Mouse (Mus musculus) myocyte (in vitro differentiated cells): Measurements from ENCODE around the gene Morn3. TPM values are rescaled to one million over a fixed set of nuclear protein-coding genes. Genes with fewer than 3 reads are reported as not detected.

Experiments used
- H3K27me3 ChIP-seq: one replicate; pipeline ENCODE4 v1.6.1; 2011; ENCODE audit not compliant: control insufficient read depth, insufficient read depth, insufficient read length
- H3K36me3 ChIP-seq: one replicate; pipeline ENCODE4 v1.6.1; 2011; ENCODE audit not compliant: control insufficient read depth, insufficient read depth
- H3K4me2 ChIP-seq: one replicate; pipeline ENCODE4 v1.6.1; 2011; ENCODE audit warnings: low read depth, control low read depth
- H3K4me3 ChIP-seq: one replicate; pipeline ENCODE4 v1.5.1; 2011; ENCODE audit warnings: mild to moderate bottlenecking, control low read depth, moderate library complexity
- H3K79me2 ChIP-seq: one replicate; pipeline ENCODE4 v1.6.1; 2011; ENCODE audit not compliant: control insufficient read depth, insufficient read depth
- H3ac ChIP-seq: one replicate; pipeline ENCODE4 v1.6.1; 2011; ENCODE audit not compliant: control insufficient read depth, insufficient read length
- CEBPB ChIP-seq: IDR thresholded peaks from 2 replicates; pipeline ENCODE4 v1.6.1; 2011; ENCODE audit warnings: mild to moderate bottlenecking, moderate library complexity; ENCODE audit not compliant: poor library complexity, insufficient read depth, severe bottlenecking
- E2F4 ChIP-seq: IDR thresholded peaks from one replicate; pipeline ENCODE4 v1.6.1; 2011; ENCODE audit warnings: mild to moderate bottlenecking, control low read depth, moderate library complexity; ENCODE audit not compliant: insufficient read depth
- MAX ChIP-seq: IDR thresholded peaks from one replicate; pipeline ENCODE4 v1.6.1; 2011; ENCODE audit warnings: low read depth, mild to moderate bottlenecking, control low read depth
- MYOD1 ChIP-seq, 3 experiments: IDR thresholded peaks; one replicate each; pipeline ENCODE4 v1.6.1; 2011; ENCODE audit warnings: control low read depth in 2 of 3, low read depth in 2 of 3, mild to moderate bottlenecking in 2 of 3, moderate library complexity in 1 of 3; ENCODE audit not compliant: insufficient read length in 2 of 3, control insufficient read depth in 1 of 3
- MYOG ChIP-seq, 3 experiments: IDR thresholded peaks; one replicate each; pipeline ENCODE4 v1.6.1; 2011; ENCODE audit warnings: control low read depth in 2 of 3, low read depth in 2 of 3, mild to moderate bottlenecking in 2 of 3; ENCODE audit not compliant: insufficient read length in 2 of 3, control insufficient read depth in 1 of 3, insufficient read depth in 1 of 3
- POLR2A ChIP-seq: IDR thresholded peaks from one replicate; pipeline ENCODE4 v1.6.1; 2011; ENCODE audit warnings: low read depth, mild to moderate bottlenecking, control low read depth, moderate library complexity; ENCODE audit not compliant: insufficient read length
- POLR2AphosphoS2 ChIP-seq: IDR thresholded peaks from one replicate; pipeline ENCODE4 v1.6.1; 2011; ENCODE audit warnings: low read depth, control low read depth; ENCODE audit not compliant: insufficient read length
- REST ChIP-seq: IDR thresholded peaks from one replicate; pipeline ENCODE4 v1.6.1; 2011; ENCODE audit warnings: mild to moderate bottlenecking, control low read depth, moderate library complexity; ENCODE audit not compliant: insufficient read depth, insufficient read length
- SRF ChIP-seq: IDR thresholded peaks from one replicate; pipeline ENCODE4 v1.6.1; 2011; ENCODE audit warnings: low read depth; ENCODE audit not compliant: control insufficient read depth, insufficient read length
- TCF12 ChIP-seq: IDR thresholded peaks from one replicate; pipeline ENCODE4 v1.6.1; 2011; ENCODE audit warnings: mild to moderate bottlenecking, control low read depth; ENCODE audit not compliant: poor library complexity, insufficient read depth, severe bottlenecking
- TCF3 ChIP-seq: IDR thresholded peaks from one replicate; pipeline ENCODE4 v1.6.1; 2011; ENCODE audit warnings: low read depth, control low read depth; ENCODE audit not compliant: insufficient read length
- USF1 ChIP-seq: IDR thresholded peaks from one replicate; pipeline ENCODE4 v1.6.1; 2011; ENCODE audit warnings: low read depth, mild to moderate bottlenecking, control low read depth, moderate library complexity
- polyA plus RNA-seq: library from polyadenylated mRNA; unstranded; fragments of >200 nt; fragmentation: generic; extraction: Trizol; gene quantifications from one replicate; pipeline ENCODE4 v1.2.1, GENCODE M21; 2012; ENCODE audit warnings: missing spikeins

The Morn3 gene
- not detected for polyA plus RNA-seq

GRCm38 (mm10) chr5:123046916-123047315, at the start of gene Morn3:
TSS of gene Morn3 (minus strand) at chr5:123047016.
- Histone ChIP-seq H3K4me3 (no peak within 1 kb of the TSS), H3K79me2 (no peaks in the 10 kb centered on the region), H3K36me3 (no peaks in the 10 kb centered on the region), H3K4me2 (peak within 1 kb of the TSS; percentile 48), H3ac (no peak within 1 kb of the TSS), H3K27me3 (no peaks in the 10 kb centered on the region)
- no peak for TF ChIP-seq POLR2AphosphoS2
- no peak for TF ChIP-seq MAX
- no peak for TF ChIP-seq CEBPB
- no peak for TF ChIP-seq TCF12
- no peak for TF ChIP-seq E2F4
- TF ChIP-seq USF1: no peak
- no peak for TF ChIP-seq MYOG (IDR thresholded peaks at IDR 0.05; ENCODE audit: control insufficient read depth in 1 of 3, insufficient read depth in 1 of 3, insufficient read length in 2 of 3, low read depth in 2 of 3)
- TF ChIP-seq REST: no peak
- TF ChIP-seq SRF: no peak
- no peak for TF ChIP-seq MYOD1 (IDR thresholded peaks at IDR 0.05; ENCODE audit: control insufficient read depth in 1 of 3, insufficient read length in 2 of 3, low read depth in 2 of 3)
- no peak for TF ChIP-seq TCF3

- H3K36me3 ChIP-seq: peaks cover 21% of the 10 kb centered on the region
- no peaks in the 10 kb centered on the region for H3K79me2 ChIP-seq
- no peak overlapping the region for H3K4me3 ChIP-seq
- no peak overlapping the region for H3ac ChIP-seq
- no peaks in the 10 kb centered on the region for H3K27me3 ChIP-seq
- TF ChIP-seq SRF: no peak
- no peak for TF ChIP-seq POLR2A
- TF ChIP-seq TCF12: no peak
- no peak for TF ChIP-seq TCF3
- TF ChIP-seq REST: no peak
- TF ChIP-seq MYOG (IDR thresholded peaks at IDR 0.05; ENCODE audit: control insufficient read depth in 1 of 3, insufficient read depth in 1 of 3, insufficient read length in 2 of 3, low read depth in 2 of 3): no peak
- TF ChIP-seq MYOD1 (IDR thresholded peaks at IDR 0.05; ENCODE audit: control insufficient read depth in 1 of 3, insufficient read length in 2 of 3, low read depth in 2 of 3): no peak
- no peak for TF ChIP-seq USF1
- TF ChIP-seq CEBPB: no peak
- no peak for TF ChIP-seq E2F4
- no peak for TF ChIP-seq POLR2AphosphoS2
- no peak for TF ChIP-seq MAX
- peak overlapping the region; percentile 45 for H3K4me2 ChIP-seq
Measured at GRCm38 (mm10) chr5:123096299-123096698, 49.5 kb upstream of the Morn3 start.

DNA sequence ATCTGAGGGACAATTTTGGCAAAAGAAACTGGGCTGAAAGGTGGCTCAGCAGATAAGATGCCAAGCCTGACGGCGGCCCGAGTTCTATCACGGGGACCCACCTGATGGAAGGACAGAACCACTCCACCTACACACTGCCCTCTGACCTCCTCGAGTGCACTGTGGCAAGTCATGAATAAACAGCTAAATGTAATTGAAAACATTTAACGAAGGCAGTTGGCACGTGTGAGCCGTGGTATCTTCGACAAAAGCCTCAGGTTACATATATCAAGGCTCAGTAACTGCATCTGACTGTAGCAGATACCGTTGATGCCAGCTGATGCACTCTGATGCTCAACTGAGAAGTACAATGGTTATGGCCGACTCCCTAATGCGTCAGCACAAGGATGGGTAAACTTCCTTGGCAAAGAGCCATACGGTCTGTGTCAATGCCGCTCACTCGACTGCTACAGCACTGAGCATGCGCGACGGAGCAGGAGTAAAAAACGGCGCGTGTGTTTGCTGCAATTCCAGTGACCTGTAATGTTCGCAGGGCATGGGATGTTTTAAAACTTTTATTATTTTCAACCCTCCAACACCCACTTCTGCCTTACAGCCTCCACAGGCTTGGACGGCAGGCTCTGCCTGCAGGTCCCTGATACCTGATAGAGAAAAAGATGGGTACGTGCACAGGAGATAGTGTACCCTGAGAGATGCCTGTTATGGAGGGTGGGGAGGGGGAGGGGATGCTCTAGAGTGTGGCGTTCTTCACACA, 47.6 kb upstream of the Morn3 start:
- TF ChIP-seq TCF3 (no peak), MAX (no peak), REST (no peak), POLR2AphosphoS2 (no peak), E2F4 (no peak), MYOD1 (IDR thresholded peaks at IDR 0.05; ENCODE audit: control insufficient read depth in 1 of 3, insufficient read length in 2 of 3, low read depth in 2 of 3) (no peak), TCF12 (no peak), USF1 (no peak), POLR2A (no peak), MYOG (IDR thresholded peaks at IDR 0.05; ENCODE audit: control insufficient read depth in 1 of 3, insufficient read depth in 1 of 3, insufficient read length in 2 of 3, low read depth in 2 of 3) (no peak), SRF (no peak), CEBPB (no peak)
- Histone ChIP-seq H3K27me3 (no peaks in the 10 kb centered on the region), H3ac (no peak overlapping the region), H3K4me3 (no peak overlapping the region), H3K79me2 (peaks cover 3% of the 10 kb centered on the region), H3K36me3 (peaks cover 8% of the 10 kb centered on the region), H3K4me2 (no peak overlapping the region)

DNA sequence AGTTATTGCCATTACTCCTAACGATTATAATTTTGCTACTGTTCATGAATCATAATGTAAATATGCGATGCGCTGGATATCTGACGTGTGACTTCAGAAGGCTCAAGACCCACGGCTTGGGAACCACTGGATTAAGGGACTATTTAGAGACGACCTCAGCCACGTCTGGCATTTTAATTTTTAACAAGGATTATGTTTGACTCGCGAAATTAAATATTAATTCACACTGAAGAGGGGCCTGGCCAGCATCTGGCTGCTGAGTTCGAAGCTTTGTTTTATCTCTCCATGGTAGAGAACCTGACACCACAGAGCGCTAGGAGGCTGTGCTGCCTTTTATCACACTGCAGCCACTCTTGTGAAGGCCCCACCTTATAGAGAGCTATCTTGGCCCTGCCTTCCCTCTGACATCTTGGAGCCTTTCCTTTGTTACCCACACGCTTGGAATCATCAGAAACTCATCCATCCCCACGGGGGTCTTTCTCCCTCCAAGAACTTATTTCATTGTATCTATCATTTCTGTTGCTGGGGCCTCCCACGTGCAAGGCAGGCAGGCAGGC, 46.3 kb upstream of the Morn3 start:
- Histone ChIP-seq H3K79me2 (peaks cover 3% of the 10 kb centered on the region), H3K4me2 (no peak overlapping the region), H3ac (no peak overlapping the region), H3K27me3 (no peaks in the 10 kb centered on the region), H3K4me3 (no peak overlapping the region), H3K36me3 (peaks cover 6% of the 10 kb centered on the region)
- TF ChIP-seq USF1 (no peak), MAX (no peak), POLR2A (no peak), REST (no peak), CEBPB (no peak), POLR2AphosphoS2 (no peak), TCF3 (no peak), TCF12 (no peak), SRF (no peak), MYOD1 (IDR thresholded peaks at IDR 0.05; ENCODE audit: control insufficient read depth in 1 of 3, insufficient read length in 2 of 3, low read depth in 2 of 3) (no peak), E2F4 (no peak), MYOG (IDR thresholded peaks at IDR 0.05; ENCODE audit: control insufficient read depth in 1 of 3, insufficient read depth in 1 of 3, insufficient read length in 2 of 3, low read depth in 2 of 3) (no peak)
